Mouse (Mus musculus) frontal cortex, adult 2 months (tissue): ENCODE results near the gene Asah2. TPM values are rescaled to one million over a fixed set of nuclear protein-coding genes. Genes with fewer than 3 reads are reported as not detected.
A peak's percentile ranks its signal among the peaks of the same experiment; 100 is the strongest.
"Not testable (repeated sequence)": the region's sequence is repeated elsewhere in the genome, so short reads cannot be mapped to it uniquely, and the experiment has no call there.

Source experiments
- DNase-seq, 2 experiments: peaks; one replicate each; pipeline ENCODE4 v3.0.0; 2022; ENCODE audit warnings: low spot score in 1 of 2; ENCODE audit errors: extremely low spot score in 1 of 2
- polyA plus RNA-seq: library from polyadenylated mRNA; depleted of rRNA; stranded (reverse); fragments of >200 nt; gene quantifications from 2 replicates; pipeline ENCODE4 v1.2.3, GENCODE M21; 2012; rRNA removed

The Asah2 gene
- 3.6 and 4.5 TPM in 2 replicates for polyA plus RNA-seq

DNA sequence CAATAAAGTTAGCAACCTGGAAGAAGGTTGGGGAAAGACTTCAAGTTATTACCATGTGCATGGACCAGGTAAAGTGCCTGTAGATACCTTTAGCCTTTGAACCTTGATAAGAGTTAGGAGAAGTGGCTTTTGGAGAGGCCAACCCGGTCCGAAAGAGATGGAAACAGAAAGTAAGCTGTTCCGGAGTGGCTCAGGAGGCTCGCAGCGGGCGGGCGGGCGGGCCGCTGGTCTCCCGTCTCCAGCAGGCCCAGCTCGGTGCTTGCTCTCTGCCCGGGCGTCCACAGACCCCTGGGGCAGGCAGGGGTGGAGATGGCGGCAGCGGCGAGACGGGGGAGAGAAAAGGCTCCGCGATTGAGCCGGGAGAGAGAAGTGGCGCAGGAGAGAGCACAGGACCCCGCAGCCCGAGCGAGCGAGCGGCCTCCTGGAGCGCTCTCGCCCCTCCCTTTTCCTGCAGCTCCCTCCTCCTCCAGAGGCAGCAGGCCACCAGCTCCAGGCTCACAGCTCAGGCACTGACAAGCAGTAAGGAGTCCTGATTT, at the start of gene Asah2:
Gene Asah2, minus strand, starts transcription at position 441 of the 536 bp plus-strand sequence.
- peak; percentile 35 to 73 for DNase-seq

DNA sequence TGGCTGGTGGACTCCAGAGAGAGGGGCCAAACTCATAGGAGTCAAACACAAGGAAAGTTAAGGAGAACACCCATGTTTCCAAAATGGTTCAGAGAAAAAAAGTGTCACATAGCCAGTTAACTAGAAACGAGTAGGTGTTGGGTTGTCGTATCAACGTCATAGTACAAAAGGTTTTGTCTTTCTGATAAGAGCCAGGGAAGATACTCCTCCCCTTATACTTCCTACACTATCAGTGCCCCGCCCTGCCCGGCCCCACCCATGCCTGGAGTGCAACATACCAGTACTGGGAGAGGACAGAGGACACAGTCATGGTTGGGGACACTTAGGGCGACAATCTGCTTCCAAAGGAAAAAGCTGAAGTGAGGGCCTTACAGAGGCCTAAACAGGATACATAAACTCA, 49.0 kb upstream of the Asah2 start:
- no peak for DNase-seq

GRCm38 (mm10) chr19:32152529-32152928, 44.5 kb upstream of the Asah2 start:
- DNase-seq = no peak

GRCm38 (mm10) chr19:32148710-32149109, 40.7 kb upstream of the Asah2 start:
- no peak for DNase-seq

DNA sequence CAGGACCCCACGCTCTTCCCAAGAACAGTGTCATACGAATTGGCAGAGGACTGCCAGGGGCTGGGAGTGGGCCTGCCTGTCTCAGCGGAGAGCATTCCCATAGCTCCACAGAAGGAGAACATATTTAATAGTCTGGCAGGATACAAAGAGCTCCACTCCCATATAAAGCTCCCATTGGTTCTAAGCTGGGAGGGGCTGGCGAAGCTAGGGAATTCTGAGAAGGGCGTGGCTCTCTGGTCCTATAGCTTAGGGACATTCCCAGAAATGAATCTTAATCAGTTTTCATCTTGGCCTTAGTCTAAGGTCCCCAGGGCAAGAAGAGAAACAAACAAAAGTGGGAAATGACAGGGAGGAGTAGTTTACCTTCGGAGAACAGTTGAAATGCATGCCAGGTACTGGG, 34.4 kb upstream of the Asah2 start:
- no peak for DNase-seq

GRCm38 (mm10) chr19:32138361-32139088, 30.5 kb upstream of the Asah2 start:
- no peak for DNase-seq

DNA sequence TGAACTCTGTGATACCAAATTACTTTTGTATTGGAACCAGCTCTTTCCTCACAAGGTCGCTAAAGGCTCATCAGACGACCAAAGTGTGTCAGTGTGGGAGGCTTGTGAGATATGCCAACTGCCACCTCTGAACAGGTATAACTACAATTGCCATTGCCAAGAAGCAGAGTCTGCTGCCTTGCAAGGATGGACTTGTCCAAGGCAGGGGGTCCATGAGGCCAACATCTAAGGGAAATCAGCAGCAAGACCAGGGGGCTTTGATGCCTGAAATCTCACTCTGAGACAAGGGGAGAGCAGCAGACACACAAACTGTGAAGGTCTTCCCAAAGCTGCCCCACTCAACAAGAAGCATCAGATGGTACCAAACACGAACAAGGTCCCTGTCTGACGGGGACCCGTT, 29.9 kb upstream of the Asah2 start:
- no peak for DNase-seq

DNA sequence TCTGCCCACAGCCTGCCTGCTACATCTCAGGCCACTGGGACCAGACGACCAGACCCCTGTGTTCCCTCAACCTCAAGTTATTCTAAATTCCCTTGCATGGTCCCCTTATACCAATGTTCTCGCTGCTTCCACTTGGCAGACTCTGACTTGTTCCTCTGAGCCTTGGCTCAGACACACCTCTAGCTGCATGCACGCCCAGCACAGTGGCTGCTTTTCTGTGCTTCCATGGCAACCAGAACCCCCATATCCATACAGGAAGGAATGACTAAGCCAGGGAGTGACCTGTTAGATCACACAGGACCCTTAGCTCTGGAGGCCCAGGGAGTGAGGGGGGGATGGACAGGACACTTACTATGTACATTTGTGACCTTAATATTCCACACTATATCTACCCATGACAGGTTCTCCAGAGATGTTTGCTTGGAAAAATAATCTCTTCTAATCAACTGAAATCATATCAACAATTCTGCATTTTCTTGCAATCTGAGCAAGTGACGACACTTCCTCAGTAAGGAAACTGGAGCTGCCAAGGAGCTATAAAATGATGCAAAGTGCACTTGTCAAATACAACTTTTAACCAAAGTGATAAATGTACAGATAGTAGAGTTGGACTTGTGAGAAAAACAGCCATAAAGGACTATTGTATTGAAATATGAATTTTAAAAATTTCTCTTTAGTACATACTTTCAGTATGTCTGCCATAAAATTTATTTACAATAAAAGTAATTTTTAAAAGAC, 29.0 kb upstream of the Asah2 start:
- peak in 1 of 2 experiments; percentile 37 for DNase-seq

- DNase-seq = not testable (repeated sequence)
These were observed 23.9 kb upstream of the Asah2 start for GRCm38 (mm10) chr19:32131707-32132488.

GRCm38 (mm10) chr19:32129281-32129680, 21.3 kb upstream of the Asah2 start:
- DNase-seq = no peak

DNA sequence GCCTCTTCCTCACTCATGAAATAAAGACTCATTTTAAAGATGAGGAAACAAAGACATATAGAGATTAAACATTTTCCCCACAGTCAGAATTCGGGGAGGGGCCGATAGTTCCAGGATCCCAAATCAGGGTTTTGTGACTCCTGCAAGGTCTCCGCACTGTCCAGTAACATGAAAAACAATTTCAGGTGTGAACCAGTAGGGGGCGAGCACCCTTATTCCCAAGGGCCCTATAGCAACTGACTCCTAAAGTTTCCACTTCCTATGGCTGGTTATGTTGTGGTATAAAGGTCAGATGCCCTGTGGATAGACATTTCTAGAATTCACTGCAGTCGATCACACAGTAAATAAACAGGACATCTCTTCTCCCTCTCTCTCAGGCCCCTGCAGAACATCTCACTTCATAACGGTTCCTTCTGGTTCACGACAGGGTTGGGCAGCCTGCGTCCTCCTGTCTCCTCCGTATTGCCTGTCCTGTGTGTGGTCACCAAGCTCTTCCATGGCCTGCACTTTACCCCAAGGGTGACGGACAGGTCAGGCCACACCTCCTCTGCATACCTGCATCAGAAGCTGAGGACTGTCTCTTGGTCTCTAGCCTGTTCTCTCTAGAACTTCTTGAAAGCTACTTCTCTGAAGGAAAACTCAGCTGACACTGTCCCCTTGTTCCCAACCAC, 19.3 kb upstream of the Asah2 start:
- DNase-seq = peak in 1 of 2 experiments; percentile 32

GRCm38 (mm10) chr19:32124155-32124554, 16.1 kb upstream of the Asah2 start:
- no peak for DNase-seq

- no peak for DNase-seq
These were observed 15.2 kb upstream of the Asah2 start for GRCm38 (mm10) chr19:32123196-32123595.

GRCm38 (mm10) chr19:32120798-32121197, 12.8 kb upstream of the Asah2 start:
- no peak for DNase-seq

GRCm38 (mm10) chr19:32119666-32120065, 11.7 kb upstream of the Asah2 start:
- no peak for DNase-seq

DNA sequence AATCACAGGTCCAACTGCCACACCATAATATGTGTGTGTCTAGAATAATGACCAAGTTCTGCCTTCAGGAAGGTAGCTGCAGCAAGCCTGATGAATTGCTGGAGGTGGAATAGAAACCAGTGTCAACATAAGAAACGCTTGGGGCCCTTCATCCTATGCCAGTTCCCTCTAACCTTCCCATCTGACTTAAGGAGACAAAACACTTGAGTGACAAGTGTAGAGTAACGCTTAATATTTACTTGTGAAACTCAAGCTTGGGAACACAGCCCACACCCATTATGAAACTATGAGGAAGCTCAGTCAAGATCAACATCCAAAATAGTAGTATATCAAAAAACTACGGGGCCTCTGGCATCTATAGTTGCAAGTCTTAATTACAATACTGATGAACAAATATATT, 10.5 kb upstream of the Asah2 start:
- no peak for DNase-seq

- no peak for DNase-seq
These were observed 9.5 kb upstream of the Asah2 start for GRCm38 (mm10) chr19:32117484-32118018.

DNA sequence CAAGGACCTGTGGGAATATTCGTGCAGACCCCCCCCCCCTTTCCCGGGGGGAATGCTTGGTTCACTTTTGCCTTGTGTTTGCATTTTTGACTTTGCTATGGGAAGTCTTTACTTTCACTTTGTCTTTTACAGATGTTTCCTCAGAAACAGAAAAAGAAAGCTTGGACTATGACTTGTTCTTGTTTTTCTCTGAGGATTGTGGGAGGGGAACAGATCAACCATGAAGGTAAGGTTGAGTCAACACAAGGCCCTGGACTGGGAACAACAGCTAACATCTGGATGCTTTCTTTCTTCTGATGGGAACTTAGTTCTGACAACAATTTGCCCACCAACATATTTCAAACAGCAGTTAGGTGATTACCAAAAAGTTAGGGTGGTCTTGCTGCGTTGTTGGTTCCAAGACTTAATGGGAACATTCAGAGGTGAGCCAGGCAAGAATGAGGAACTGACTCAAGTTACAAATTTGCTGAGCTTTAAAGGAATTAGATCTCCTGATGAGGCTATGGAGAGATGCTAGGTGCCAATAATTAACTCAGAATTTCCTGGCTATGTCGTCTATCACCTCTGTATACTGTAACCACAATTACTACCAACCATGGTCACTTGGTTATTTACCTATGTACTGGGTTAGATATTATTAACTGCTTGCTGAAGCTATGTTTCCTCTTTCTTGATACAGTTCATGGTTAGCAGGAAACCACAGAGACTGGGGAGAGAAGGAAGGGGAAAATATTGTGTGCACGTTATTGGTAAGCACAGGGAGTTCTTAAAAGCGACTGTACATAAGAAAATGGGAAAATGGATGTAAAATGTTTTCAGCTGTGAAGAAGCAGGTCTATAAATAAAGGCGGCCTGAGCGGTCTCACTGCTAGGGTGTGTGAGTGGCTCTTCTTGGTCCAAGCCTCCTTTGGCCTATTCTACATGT, 4.1 kb upstream of the Asah2 start:
- no peak for DNase-seq

GRCm38 (mm10) chr19:32106750-32107149, 1.3 kb downstream of the Asah2 start:
- DNase-seq = no peak
